Comparison of ENCODE assay signal across 24 mouse cellular contexts in the genomic region with DNA sequence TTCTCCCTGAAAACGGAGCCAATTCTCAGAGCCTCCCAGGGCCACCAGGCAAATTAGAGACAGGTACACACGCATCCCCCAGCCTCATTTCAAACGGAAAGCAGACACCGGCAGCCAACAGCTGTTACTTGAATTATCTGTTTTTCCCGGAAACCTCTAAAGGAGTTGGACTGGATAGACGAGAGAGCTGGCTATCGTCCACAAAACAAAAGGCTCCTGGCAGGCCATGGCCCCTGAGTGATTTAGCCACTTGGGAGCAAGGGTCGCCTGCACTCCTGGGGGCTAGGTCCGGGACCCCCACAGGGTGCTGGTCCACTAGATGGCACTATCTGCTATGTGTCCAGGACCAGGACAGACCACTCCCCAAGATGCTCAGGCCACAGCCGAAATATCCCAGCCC. TPM values are rescaled to one million over a fixed set of nuclear protein-coding genes. Genes with fewer than 3 reads are reported as not detected.
DNase-seq lines count a peak whose midpoint lies in the region; ATAC-seq and TF ChIP-seq lines count a peak whose summit lies in the region.
"Had no signal": no experiment of that assay in that cellular context is flagged by ENCODE, and none has a peak within 500 bp of the region (broad histone marks: within the 10 kb centered on the region; RNA-seq: fewer than 3 reads in every experiment).

No protein-coding gene starts in this region.

- H3K4me3 ChIP-seq in intestine, postnatal 0 days (ENCODE audit: low read depth, low read length): no peak overlapping the region
- no peak overlapping the region for H3K4me3 ChIP-seq in intestine, embryonic 16.5 days (ENCODE audit: low read length)
- 0 out of 2 replicates have a peak overlapping the region, but pooled peaks have one; percentile 1 for H3K4me3 ChIP-seq in embryonic facial prominence, embryonic 15.5 days (replicated peaks)
- H3K4me3 ChIP-seq: gastrocnemius, adult 2 months; heart, embryonic 15.5 days; myocyte had no signal

- no peaks in the 10 kb centered on the region for H3K9me3 ChIP-seq in intestine, postnatal 0 days (ENCODE audit: control insufficient read depth)
- H3K9me3 ChIP-seq in intestine, embryonic 16.5 days (ENCODE audit: control insufficient read depth, low read length): no peaks in the 10 kb centered on the region
- no peaks in the 10 kb centered on the region for H3K9me3 ChIP-seq in embryonic facial prominence, embryonic 15.5 days (replicated peaks)
- H3K9me3 ChIP-seq: heart, embryonic 15.5 days had no signal

- no peak overlapping the region for H3K4me2 ChIP-seq in intestine, postnatal 0 days (replicated peaks; ENCODE audit: low read depth)
- no peak overlapping the region for H3K4me2 ChIP-seq in intestine, embryonic 16.5 days (ENCODE audit: low read depth, low read length)
- H3K4me2 ChIP-seq in embryonic facial prominence, embryonic 15.5 days (replicated peaks): no peak overlapping the region
- H3K4me2 ChIP-seq: heart, embryonic 15.5 days; lung, embryonic 14.5 days had no signal

- no peak for ATAC-seq in intestine, postnatal 0 days
- ATAC-seq in intestine, embryonic 16.5 days: no peak
- ATAC-seq in embryonic facial prominence, embryonic 15.5 days (ENCODE audit: insufficient number of reproducible peaks, low FRiP score, low TSS enrichment, low read depth): no peak
- no peak for ATAC-seq in granulocyte monocyte progenitor cell, adult 5-6 weeks (replicated peaks; ENCODE audit: poor library complexity, severe bottlenecking)
- ATAC-seq: forebrain, postnatal 0 days; midbrain, embryonic 13.5 days had no signal

- peak; percentile 13 for DNase-seq in adrenal gland, postnatal 10 days
- DNase-seq in adrenal gland, adult 2 months: no peak
- peak; percentile 42 for DNase-seq in embryo, embryonic 10 days (ENCODE audit: low spot score)
- no peak for DNase-seq in thymus, postnatal 0 days (ENCODE audit: low spot score)
- DNase-seq: cerebellum, adult 11 months; cerebellum, postnatal 25 days; forebrain, postnatal 0 days; gastrocnemius, adult 2 months; heart, adult 18-20 months; kidney, adult 2 months; kidney, postnatal 36 days; lung, embryonic 14.5 days; right cerebral cortex, adult 18-20 months; thymus, postnatal 14 days had no signal

- peak; percentile 22; the same call in 1 of the 2 replicates for TF ChIP-seq CTCF in intestine, postnatal 0 days (IDR thresholded peaks at IDR 0.05; ENCODE audit: low read depth)

- no peak overlapping the region for H3K27ac ChIP-seq in intestine, postnatal 0 days (ENCODE audit: low read depth, low read length)
- H3K27ac ChIP-seq in intestine, embryonic 16.5 days (ENCODE audit: low read length): no peak overlapping the region
- no peak overlapping the region for H3K27ac ChIP-seq in embryonic facial prominence, embryonic 15.5 days (replicated peaks)
- H3K27ac ChIP-seq: gastrocnemius, adult 2 months; heart, embryonic 15.5 days; macrophage; midbrain, embryonic 13.5 days had no signal

- no peaks in the 10 kb centered on the region for H3K27me3 ChIP-seq in intestine, postnatal 0 days (replicated peaks; ENCODE audit: control insufficient read depth, insufficient read depth, low read length)
- H3K27me3 ChIP-seq in intestine, embryonic 16.5 days (replicated peaks; ENCODE audit: control insufficient read depth, insufficient read depth, low read length): no peaks in the 10 kb centered on the region
- H3K27me3 ChIP-seq in embryonic facial prominence, embryonic 15.5 days: peaks cover 17% of the 10 kb centered on the region

- H3K9ac ChIP-seq in intestine, postnatal 0 days (ENCODE audit: low read depth, low read length): no peak overlapping the region
- H3K9ac ChIP-seq in intestine, embryonic 16.5 days (ENCODE audit: low read depth, low read length): no peak overlapping the region; the same call in 1 of the 2 replicates
- no peak overlapping the region for H3K9ac ChIP-seq in embryonic facial prominence, embryonic 15.5 days
- H3K9ac ChIP-seq: forebrain, postnatal 0 days; heart, embryonic 15.5 days; lung, embryonic 14.5 days; midbrain, embryonic 13.5 days had no signal

- no peaks in the 10 kb centered on the region for H3K4me1 ChIP-seq in intestine, postnatal 0 days (replicated peaks; ENCODE audit: control insufficient read depth, insufficient read depth, low read length)
- no peaks in the 10 kb centered on the region for H3K4me1 ChIP-seq in intestine, embryonic 16.5 days (ENCODE audit: control insufficient read depth, insufficient read depth, low read length)
- no peaks in the 10 kb centered on the region for H3K4me1 ChIP-seq in embryonic facial prominence, embryonic 15.5 days
- H3K4me1 ChIP-seq: heart, embryonic 15.5 days had no signal

- WGBS in intestine, postnatal 0 days: 55% methylated on average over 10 of the region's 10 CpGs
- WGBS in intestine, embryonic 16.5 days: 42% methylated on average over 10 of the region's 10 CpGs
- WGBS in embryonic facial prominence, embryonic 15.5 days: 33% methylated on average over 10 of the region's 10 CpGs

- 0 out of 2 replicates have a peak, but pooled peaks cover 7% of the 10 kb centered on the region for H3K36me3 ChIP-seq in intestine, postnatal 0 days (ENCODE audit: control insufficient read depth, insufficient read depth)
- no peaks in the 10 kb centered on the region for H3K36me3 ChIP-seq in intestine, embryonic 16.5 days (ENCODE audit: control insufficient read depth, insufficient read depth, low read length)
- H3K36me3 ChIP-seq in embryonic facial prominence, embryonic 15.5 days: peaks cover 44% of the 10 kb centered on the region

RNA-seq across cellular contexts. Expression of gene Rtl1, which starts 14.3 kb away (rescaled TPM):
- 1 to 10 TPM; 4.4 to 4.5 TPM for total RNA-seq in adrenal gland, postnatal 10 days (2021)
- total RNA-seq in adrenal gland, adult 2 months (2021): 1 to 10 TPM; 4.9 to 6.8 TPM
- polyA plus RNA-seq in adrenal gland, adult 2 months (2012; rRNA removed): 1.3 and 1.4 TPM in 2 replicates
- 0.08 and 0.17 TPM in 2 replicates for polyA plus RNA-seq in intestine, postnatal 0 days (2015; fragmentation: Nextera tagmentation; extraction: Ambion mirVana)
- polyA plus RNA-seq in intestine, embryonic 16.5 days (2015; fragmentation: Nextera tagmentation; extraction: Ambion mirVana): 0.98 TPM in 2 replicates
- polyA plus RNA-seq in embryonic facial prominence, embryonic 15.5 days (2015; fragmentation: Nextera tagmentation; extraction: Ambion mirVana): 3.6 TPM in 2 replicates
- polyA plus RNA-seq in thymus, postnatal 0 days (2015; fragmentation: Nextera tagmentation; extraction: Ambion mirVana): 0.05 and 0.10 TPM in 2 replicates
- total RNA-seq in granulocyte monocyte progenitor cell, adult 5-6 weeks (2014; fragmentation: Nextera tagmentation): not detected in 2 replicates
- total RNA-seq in granulocyte monocyte progenitor cell, adult 5-6 weeks (2017): not detected in 2 replicates
- total RNA-seq: gastrocnemius, adult 2 months; hematopoietic stem cell, adult 5-6 weeks; liver, adult 2 months had no signal
- polyA plus RNA-seq: liver, adult 2 months; macrophage; myocyte had no signal

Comparison
In these comparisons a context has a peak if more than half of its experiments do, and no peak if none do; other contexts are left out.
1. DNase-seq: peak in adrenal gland, postnatal 10 days (single experiment) and embryo, embryonic 10 days (single experiment); none in adrenal gland, adult 2 months (single experiment) and thymus, postnatal 0 days (single experiment).